Mouse (Mus musculus) midbrain, embryonic 16.5 days (tissue): ENCODE results near the gene Trmt11. TPM values are rescaled to one million over a fixed set of nuclear protein-coding genes. Genes with fewer than 3 reads are reported as not detected.
"Not testable (repeated sequence)": the region's sequence is repeated elsewhere in the genome, so short reads cannot be mapped to it uniquely, and the experiment has no call there.

Source experiments
- ATAC-seq: fragments of 200-750 bp; cut with Nextera tagmentation; 2 replicates; pipeline ENCODE4 v1.8.0; 2017; ENCODE audit warnings: moderate TSS enrichment
- H3K27ac ChIP-seq: fragments of 300-500 bp; sonication (generic); 2 replicates; pipeline ENCODE4 v1.5.1; 2014; ENCODE audit warnings: mild to moderate bottlenecking, low read length, mixed read lengths
- H3K27me3 ChIP-seq: fragments of 300-500 bp; sonication (generic); 2 replicates; pipeline ENCODE4 v1.6.1; 2014; ENCODE audit warnings: low read depth, low read length, mixed read lengths; ENCODE audit not compliant: control insufficient read depth, insufficient read depth
- H3K36me3 ChIP-seq: fragments of 300-500 bp; sonication (generic); 2 replicates; pipeline ENCODE4 v1.6.1; 2014; ENCODE audit warnings: mild to moderate bottlenecking, low read length, moderate library complexity, mixed read lengths; ENCODE audit not compliant: control insufficient read depth, insufficient read depth
- H3K4me1 ChIP-seq: fragments of 300-500 bp; sonication (generic); 2 replicates; pipeline ENCODE4 v1.6.1; 2014; ENCODE audit warnings: mild to moderate bottlenecking, low read length, mixed read lengths; ENCODE audit not compliant: control insufficient read depth, insufficient read depth
- H3K4me2 ChIP-seq: fragments of 300-500 bp; sonication (generic); 2 replicates; pipeline ENCODE4 v1.6.1; 2014; ENCODE audit warnings: mild to moderate bottlenecking, low read length, mixed read lengths
- H3K4me3 ChIP-seq: fragments of 300-500 bp; sonication (generic); 2 replicates; pipeline ENCODE4 v1.5.1; 2014; ENCODE audit warnings: low read depth, mild to moderate bottlenecking, low read length, moderate library complexity, mixed read lengths
- H3K9ac ChIP-seq: fragments of 300-500 bp; sonication (generic); 2 replicates; pipeline ENCODE4 v1.6.1; 2014; ENCODE audit warnings: low read depth, low read length, mixed read lengths
- H3K9me3 ChIP-seq: fragments of 300-500 bp; sonication (generic); replicated peaks from 2 replicates; pipeline ENCODE4 v1.6.1; 2014; ENCODE audit warnings: mild to moderate bottlenecking, low read length, mixed read lengths; ENCODE audit not compliant: control insufficient read depth, poor library complexity, severe bottlenecking
- WGBS: fragments of 180-500 bp; shearing (Covaris S2); extraction: QIAGEN DNeasy Blood & Tissue Kit; methylation state at CpG from one replicate; pipeline ENCODE4 v1.1.7; 2014; 5-methylcytosine and 5-hydroxymethylcytosine counted together
- polyA plus RNA-seq: library from polyadenylated mRNA; unstranded; fragments of >200 nt; fragmentation: Nextera tagmentation; extraction: Ambion mirVana; gene quantifications from 2 replicates; pipeline ENCODE4 v1.2.1, GENCODE M21; 2015

The Trmt11 gene
- polyA plus RNA-seq, 1 experiment from 2014 or later = 20.3 TPM

- ATAC-seq, H3K4me1 ChIP-seq, H3K27me3 ChIP-seq, H3K4me3 ChIP-seq, H3K9ac ChIP-seq, H3K9me3 ChIP-seq, H3K27ac ChIP-seq, H3K4me2 ChIP-seq, H3K36me3 ChIP-seq: not testable (repeated sequence)
- WGBS = 95% methylated on average over 7 of the region's 7 CpGs
Measured at GRCm38 (mm10) chr10:30535930-30536329, 64.6 kb downstream of the Trmt11 start.

DNA sequence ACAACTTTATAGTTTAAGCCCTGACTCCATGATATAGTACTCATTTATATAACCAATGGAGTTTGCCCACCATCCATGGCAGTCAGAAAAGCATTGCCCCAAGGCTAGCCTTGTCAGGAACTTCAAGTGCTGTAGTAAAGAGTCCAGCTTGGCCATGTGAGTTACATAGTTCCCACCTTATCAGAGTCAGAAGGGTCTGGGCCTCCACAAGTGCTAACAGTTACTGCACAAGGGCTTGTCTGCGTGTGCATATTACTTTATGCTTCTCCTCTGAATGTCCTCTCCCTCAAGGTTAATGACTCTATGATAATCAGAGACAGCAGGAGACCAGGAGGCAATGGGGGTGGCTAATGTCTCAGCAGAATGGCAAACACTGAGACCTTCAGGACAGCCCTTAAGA, 73.4 kb downstream of the Trmt11 start:
- no peak overlapping the region for H3K4me3 ChIP-seq
- WGBS = 84% methylated on average over 1 of the region's 1 CpGs
- H3K27me3 ChIP-seq = no peaks in the 10 kb centered on the region
- no peaks in the 10 kb centered on the region for H3K9me3 ChIP-seq
- H3K9ac ChIP-seq = no peak overlapping the region
- 0 out of 2 replicates have a peak, but pooled peaks cover 5% of the 10 kb centered on the region for H3K36me3 ChIP-seq
- H3K4me1 ChIP-seq = no peaks in the 10 kb centered on the region
- H3K4me2 ChIP-seq = no peak overlapping the region
- no peak for ATAC-seq
- H3K27ac ChIP-seq = no peak overlapping the region

GRCm38 (mm10) chr10:30521727-30522126, 78.8 kb downstream of the Trmt11 start:
- Histone ChIP-seq H3K4me3 (no peak overlapping the region), H3K9ac (no peak overlapping the region), H3K36me3 (no peaks in the 10 kb centered on the region), H3K27ac (no peak overlapping the region), H3K9me3 (no peaks in the 10 kb centered on the region; the same call in 1 of the 2 replicates), H3K27me3 (no peaks in the 10 kb centered on the region), H3K4me1 (no peaks in the 10 kb centered on the region), H3K4me2 (no peak overlapping the region)
- ATAC-seq = no peak

GRCm38 (mm10) chr10:30519143-30519542, 81.4 kb downstream of the Trmt11 start:
- no peak overlapping the region for H3K27ac ChIP-seq
- H3K4me1 ChIP-seq = no peaks in the 10 kb centered on the region
- H3K27me3 ChIP-seq = no peaks in the 10 kb centered on the region
- H3K36me3 ChIP-seq = no peaks in the 10 kb centered on the region
- H3K9me3 ChIP-seq = no peaks in the 10 kb centered on the region; the same call in 1 of the 2 replicates
- no peak overlapping the region for H3K4me3 ChIP-seq
- ATAC-seq = no peak
- no peak overlapping the region for H3K9ac ChIP-seq
- 96% methylated on average over 5 of the region's 5 CpGs for WGBS
- no peak overlapping the region for H3K4me2 ChIP-seq

DNA sequence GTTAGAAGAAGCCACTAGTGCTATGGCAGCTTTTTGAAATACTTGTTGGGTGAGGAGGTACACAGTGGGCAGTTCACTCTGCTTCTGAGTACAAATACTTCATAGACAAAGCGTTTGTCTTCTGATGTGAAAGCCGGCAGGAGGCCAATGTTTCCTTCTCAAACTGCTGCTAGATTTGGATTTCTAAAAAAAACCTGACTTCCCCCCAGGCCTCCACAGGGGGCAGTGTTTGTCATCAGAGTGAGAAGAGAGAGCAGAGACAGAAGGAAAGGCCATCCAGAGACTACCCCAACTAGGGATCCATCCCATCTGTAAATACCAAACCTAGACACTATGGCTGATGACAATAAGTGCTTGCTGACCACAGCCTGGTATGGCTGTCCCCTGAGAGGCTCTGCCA, 83.3 kb downstream of the Trmt11 start:
- Histone ChIP-seq H3K4me2 (no peak overlapping the region), H3K27me3 (no peaks in the 10 kb centered on the region), H3K27ac (no peak overlapping the region), H3K4me1 (no peaks in the 10 kb centered on the region), H3K9ac (no peak overlapping the region), H3K4me3 (no peak overlapping the region), H3K9me3 (no peaks in the 10 kb centered on the region; the same call in 1 of the 2 replicates), H3K36me3 (no peaks in the 10 kb centered on the region)
- ATAC-seq = no peak
- WGBS = 68% methylated on average over 2 of the region's 2 CpGs

DNA sequence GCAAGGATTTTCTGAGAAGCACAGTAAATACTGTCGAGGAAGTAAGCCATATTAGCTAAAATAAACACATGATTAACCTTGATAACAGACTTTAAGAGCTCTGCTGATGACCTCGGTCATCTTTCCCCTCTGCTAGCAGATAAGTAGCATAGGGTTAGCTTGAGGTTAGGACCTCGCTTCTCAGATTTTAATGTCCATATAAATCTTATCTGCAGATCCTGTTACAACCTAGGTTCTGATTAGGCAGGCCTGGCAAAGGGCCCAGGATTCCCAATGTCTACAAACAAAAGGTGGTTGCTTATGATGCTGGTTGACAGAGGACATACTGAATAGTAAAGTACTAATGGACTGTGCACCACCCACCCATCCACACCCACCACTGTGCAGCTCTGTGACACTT, 83.8 kb downstream of the Trmt11 start:
- 72% methylated on average over 3 of the region's 3 CpGs for WGBS
- no peak overlapping the region for H3K27ac ChIP-seq
- H3K36me3 ChIP-seq = no peaks in the 10 kb centered on the region
- H3K9me3 ChIP-seq = no peaks in the 10 kb centered on the region; the same call in 1 of the 2 replicates
- H3K4me1 ChIP-seq = no peaks in the 10 kb centered on the region
- H3K4me3 ChIP-seq = no peak overlapping the region
- no peak overlapping the region for H3K4me2 ChIP-seq
- no peaks in the 10 kb centered on the region for H3K27me3 ChIP-seq
- H3K9ac ChIP-seq = no peak overlapping the region
- no peak for ATAC-seq

- Histone ChIP-seq H3K27me3 (no peaks in the 10 kb centered on the region), H3K27ac (no peak overlapping the region), H3K4me2 (no peak overlapping the region), H3K9ac (no peak overlapping the region), H3K4me3 (no peak overlapping the region), H3K4me1 (no peaks in the 10 kb centered on the region), H3K9me3 (no peaks in the 10 kb centered on the region), H3K36me3 (no peaks in the 10 kb centered on the region)
- 84% methylated on average over 2 of the region's 2 CpGs for WGBS
- no peak for ATAC-seq
Measured at GRCm38 (mm10) chr10:30504736-30505135, 95.8 kb downstream of the Trmt11 start.

DNA sequence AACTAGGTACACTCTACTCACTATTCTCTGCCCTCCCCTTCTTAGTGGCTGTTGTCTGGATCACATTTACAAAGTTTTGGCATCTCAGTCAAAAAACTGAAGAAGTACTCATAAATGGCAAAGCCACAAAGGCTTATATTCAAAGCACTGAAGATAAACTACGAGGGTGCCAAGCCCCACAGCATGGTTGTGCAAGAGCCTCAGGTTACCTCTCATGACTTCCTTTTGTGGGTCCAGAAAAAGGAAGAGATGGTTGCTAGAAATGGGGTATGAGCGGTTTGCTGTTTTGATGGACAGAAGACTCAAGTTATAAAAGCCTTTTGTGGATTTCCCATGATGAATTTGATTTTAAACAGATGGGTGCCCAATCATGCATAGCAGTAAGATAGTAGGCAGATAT, 97.4 kb downstream of the Trmt11 start:
- Histone ChIP-seq H3K27me3 (no peaks in the 10 kb centered on the region), H3K4me3 (no peak overlapping the region), H3K9ac (no peak overlapping the region), H3K4me2 (no peak overlapping the region), H3K9me3 (no peaks in the 10 kb centered on the region), H3K4me1 (no peaks in the 10 kb centered on the region), H3K27ac (no peak overlapping the region), H3K36me3 (no peaks in the 10 kb centered on the region)
- no peak for ATAC-seq
- 91% methylated on average over 2 of the region's 2 CpGs for WGBS

DNA sequence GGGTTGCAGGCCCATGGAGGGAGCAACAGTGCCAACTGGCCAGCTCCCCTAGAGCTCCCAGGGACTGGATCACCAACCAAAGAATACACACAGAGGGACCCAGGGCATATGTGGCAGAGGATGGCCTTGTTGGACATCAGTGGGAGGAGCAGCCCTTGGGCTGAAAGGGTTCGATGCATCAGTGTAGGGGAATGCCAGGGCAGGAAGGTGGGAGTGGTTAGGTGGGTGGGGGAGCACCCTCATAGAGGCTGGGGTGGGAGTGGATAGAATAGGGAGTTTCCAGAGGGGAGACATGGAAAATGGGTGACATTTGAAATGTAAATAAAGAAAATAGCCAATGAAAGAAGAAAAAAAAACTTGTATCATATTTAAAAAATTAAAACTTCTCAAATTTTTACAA, 97.8 kb downstream of the Trmt11 start:
- Histone ChIP-seq H3K4me2 (no peak overlapping the region), H3K9ac (no peak overlapping the region), H3K27me3 (no peaks in the 10 kb centered on the region), H3K9me3 (no peaks in the 10 kb centered on the region), H3K36me3 (no peaks in the 10 kb centered on the region), H3K4me1 (no peaks in the 10 kb centered on the region), H3K27ac (no peak overlapping the region), H3K4me3 (no peak overlapping the region)
- WGBS = 81% methylated on average over 1 of the region's 1 CpGs
- no peak for ATAC-seq

DNA sequence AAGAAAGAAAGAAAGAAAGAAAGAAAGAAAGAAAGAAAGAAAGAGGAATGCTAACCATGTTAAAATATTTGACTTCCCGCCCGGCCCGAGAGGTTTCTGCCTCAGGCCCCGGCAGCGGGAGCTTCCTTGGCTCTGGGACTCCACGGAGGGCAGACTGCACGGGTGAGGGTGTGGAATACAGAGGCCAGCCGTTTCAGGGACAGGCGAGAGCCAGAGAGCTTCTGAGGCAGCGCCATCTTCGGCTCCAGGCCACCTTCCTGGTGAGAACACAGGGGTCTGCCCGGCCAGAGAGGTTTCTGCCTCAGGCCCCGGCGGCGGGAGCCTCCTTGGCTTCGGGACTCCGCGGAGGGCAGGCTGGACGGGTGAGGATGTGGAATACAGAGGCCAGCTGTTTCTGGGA, 102.3 kb downstream of the Trmt11 start:
- WGBS = 77% methylated on average over 19 of the region's 19 CpGs
- not testable (repeated sequence) for H3K4me2 ChIP-seq

More for the DNA sequence above, 102.3 kb downstream of the Trmt11 start:
- not testable (repeated sequence) for H3K27ac ChIP-seq, H3K4me3 ChIP-seq, H3K36me3 ChIP-seq, H3K9ac ChIP-seq, H3K27me3 ChIP-seq, H3K9me3 ChIP-seq, ATAC-seq, H3K4me1 ChIP-seq
